In genomic region chr8:117085521-117085920, GRCm38 (mm10) we compare ENCODE assay signal across 11 mouse cellular contexts. TPM values are rescaled to one million over a fixed set of nuclear protein-coding genes. Genes with fewer than 3 reads are reported as not detected.
DNase-seq lines count a peak whose midpoint lies in the region.
"Had no signal": no experiment of that assay in that cellular context is flagged by ENCODE, and none has a peak within 500 bp of the region (broad histone marks: within the 10 kb centered on the region; RNA-seq: fewer than 3 reads in every experiment).

No protein-coding gene starts in this region.

- peak; percentile 22 for DNase-seq in adrenal gland, postnatal 14 days
- no peak for DNase-seq in adrenal gland, postnatal 4 days (ENCODE audit: low spot score in 2 of 2)
- DNase-seq in ovary, adult 18-20 months (ENCODE audit: low spot score), result peak; percentile 21
- no peak for DNase-seq in ovary, postnatal 14 days (ENCODE audit: low spot score)
- peak; percentile 13 to 29 for DNase-seq in kidney, postnatal 36 days
- peak; percentile 80 for DNase-seq in urinary bladder, postnatal 14 days (ENCODE audit: low spot score)
- DNase-seq in cerebellum, adult 9-10 months, result no peak
- no peak for DNase-seq in right cerebral cortex, postnatal 14 days
- DNase-seq: cerebellum, postnatal 14 days; forebrain, postnatal 0 days had no signal

RNA-seq across cellular contexts. Expression of gene Pkd1l2, which starts 3.3 kb away (rescaled TPM):
- total RNA-seq in adrenal gland, postnatal 14 days (2021), result 0.60 and 0.85 TPM in 2 replicates
- 1 to 10 TPM; 1.5 to 3.1 TPM for total RNA-seq in adrenal gland, postnatal 4 days (2021)
- total RNA-seq: forebrain, postnatal 0 days; left cerebral cortex, postnatal 14 days had no signal

RNA-seq across cellular contexts. Expression of gene Bco1, which starts 10.1 kb away (rescaled TPM):
- 0.86 and 2.4 TPM in 2 replicates for total RNA-seq in adrenal gland, postnatal 14 days (2021)
- 1 to 10 TPM in 1 of 2 experiments, under 1 TPM in 1; 0.62 to 2.0 TPM for total RNA-seq in adrenal gland, postnatal 4 days (2021)
- total RNA-seq: forebrain, postnatal 0 days; left cerebral cortex, postnatal 14 days had no signal

Comparison
In these comparisons a context has a peak if more than half of its experiments do, and no peak if none do; other contexts are left out.
1. DNase-seq: peak in adrenal gland, postnatal 14 days (single experiment), ovary, adult 18-20 months (single experiment), kidney, postnatal 36 days (2 of 2) and urinary bladder, postnatal 14 days (single experiment); none in adrenal gland, postnatal 4 days (0 of 2), ovary, postnatal 14 days (single experiment), cerebellum, adult 9-10 months (single experiment) and right cerebral cortex, postnatal 14 days (single experiment).